Mouse (Mus musculus): ENCODE data around the gene Gm8909.

DNA sequence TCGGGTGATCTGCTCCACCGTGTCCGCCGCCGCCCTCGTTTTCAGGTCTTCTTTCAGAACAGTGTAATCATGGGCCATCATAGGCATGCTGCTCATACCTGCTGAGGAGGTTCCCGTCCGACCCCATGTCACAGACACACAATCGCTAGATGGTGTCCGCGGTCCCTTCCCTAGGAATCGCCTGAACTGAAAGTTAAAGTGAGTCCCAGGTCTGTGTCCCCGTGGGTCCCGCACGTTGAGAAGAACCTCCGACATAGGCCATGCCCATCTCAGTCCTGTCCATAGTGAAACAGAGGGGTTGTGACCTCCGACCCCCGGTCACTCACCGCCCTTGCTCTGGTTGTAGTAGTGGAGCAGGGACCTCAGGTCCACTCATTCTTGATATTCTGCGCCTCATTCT is 47.2 kb upstream of the Gm8909 start:
- TF ChIP-seq POLR2A (IDR thresholded peaks at IDR 0.05; ENCODE audit: insufficient read depth, low read depth, low read length) (no peak), CTCF (IDR thresholded peaks at IDR 0.05; ENCODE audit: insufficient read depth, low read depth, low read length) (no peak)

Measured in olfactory bulb, adult 2 months (tissue).